Mouse (Mus musculus): ENCODE measurements around the gene Hnrnpl. TPM values are rescaled to one million over a fixed set of nuclear protein-coding genes. Genes with fewer than 3 reads are reported as not detected.

Hnrnpl gene
- polyA plus RNA-seq, 1 experiment from 2014 or later, result 69.0 TPM

DNA sequence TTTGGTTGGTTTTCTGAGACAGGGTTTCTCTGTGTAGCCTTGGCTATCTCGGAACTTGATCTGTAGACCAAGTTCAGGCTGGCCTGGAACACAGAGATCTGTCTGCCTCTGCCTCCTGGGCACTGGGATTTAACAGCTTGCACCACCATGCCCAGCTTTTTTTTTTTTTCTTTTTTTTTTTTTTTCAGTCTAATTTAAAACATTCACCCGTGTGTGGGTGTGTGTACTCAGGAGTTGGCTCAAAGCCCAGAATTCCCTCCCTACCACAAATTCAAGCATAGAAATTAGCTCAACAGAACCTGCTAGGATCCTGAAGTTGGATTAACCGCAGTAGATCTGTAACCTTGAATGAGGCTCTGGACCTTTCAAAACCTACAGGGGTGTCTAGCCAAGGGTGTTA is 19.0 kb downstream of the Hnrnpl start:
- H3K4me1 ChIP-seq (ENCODE audit: control insufficient read depth, low read depth, low read length), result peaks cover 39% of the 10 kb centered on the region
- peaks cover 14% of the 10 kb centered on the region for H3K36me3 ChIP-seq (ENCODE audit: control insufficient read depth, insufficient read depth)
- 44% methylated on average over 3 of the region's 3 CpGs for WGBS (ENCODE audit: insufficient replicate concordance)
- no peak overlapping the region for H3K9ac ChIP-seq (ENCODE audit: low read depth, low read length)
- no peak overlapping the region for H3K4me3 ChIP-seq (ENCODE audit: low read depth, low read length)
- no peaks in the 10 kb centered on the region for H3K27me3 ChIP-seq (ENCODE audit: control insufficient read depth, insufficient read depth, low read depth, low read length)
- H3K27ac ChIP-seq (ENCODE audit: low read length), result no peak overlapping the region
- H3K4me2 ChIP-seq (ENCODE audit: low read depth, low read length), result no peak overlapping the region
- no peak for ATAC-seq (ENCODE audit: low read depth)
- H3K9me3 ChIP-seq (replicated peaks; ENCODE audit: control insufficient read depth, low read length), result no peaks in the 10 kb centered on the region

DNA sequence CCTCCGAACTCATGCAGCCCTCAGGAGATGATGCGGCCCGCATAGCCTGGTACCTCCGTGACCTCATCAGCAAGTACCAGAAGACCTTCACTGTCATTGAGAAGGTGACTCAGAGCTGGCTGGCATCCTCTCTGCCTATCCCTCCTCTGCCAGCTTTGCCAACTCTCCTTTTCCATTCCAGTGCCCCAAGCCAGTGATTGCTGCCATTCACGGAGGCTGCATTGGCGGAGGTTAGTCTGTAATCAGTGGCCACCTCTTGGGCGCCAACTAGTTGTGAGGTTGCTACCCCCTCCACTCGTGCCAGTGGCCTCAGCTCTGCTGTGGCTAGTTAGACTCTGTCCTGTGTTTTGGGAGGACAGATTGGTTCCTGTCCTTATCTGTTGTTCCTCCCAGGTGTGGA is 21.5 kb downstream of the Hnrnpl start:
- no peak overlapping the region for H3K27ac ChIP-seq (ENCODE audit: low read length)
- peaks cover 7% of the 10 kb centered on the region for H3K36me3 ChIP-seq (ENCODE audit: control insufficient read depth, insufficient read depth)
- no peak overlapping the region for H3K9ac ChIP-seq (ENCODE audit: low read depth, low read length)
- no peak overlapping the region for H3K4me2 ChIP-seq (ENCODE audit: low read depth, low read length)
- peaks cover 27% of the 10 kb centered on the region for H3K4me1 ChIP-seq (ENCODE audit: control insufficient read depth, low read depth, low read length)
- no peaks in the 10 kb centered on the region for H3K9me3 ChIP-seq (replicated peaks; ENCODE audit: control insufficient read depth, low read length)
- no peaks in the 10 kb centered on the region for H3K27me3 ChIP-seq (ENCODE audit: control insufficient read depth, insufficient read depth, low read depth, low read length)
- WGBS (ENCODE audit: insufficient replicate concordance), result 84% methylated on average over 8 of the region's 8 CpGs
- no peak overlapping the region for H3K4me3 ChIP-seq (ENCODE audit: low read depth, low read length)
- no peak for ATAC-seq (ENCODE audit: low read depth)

DNA sequence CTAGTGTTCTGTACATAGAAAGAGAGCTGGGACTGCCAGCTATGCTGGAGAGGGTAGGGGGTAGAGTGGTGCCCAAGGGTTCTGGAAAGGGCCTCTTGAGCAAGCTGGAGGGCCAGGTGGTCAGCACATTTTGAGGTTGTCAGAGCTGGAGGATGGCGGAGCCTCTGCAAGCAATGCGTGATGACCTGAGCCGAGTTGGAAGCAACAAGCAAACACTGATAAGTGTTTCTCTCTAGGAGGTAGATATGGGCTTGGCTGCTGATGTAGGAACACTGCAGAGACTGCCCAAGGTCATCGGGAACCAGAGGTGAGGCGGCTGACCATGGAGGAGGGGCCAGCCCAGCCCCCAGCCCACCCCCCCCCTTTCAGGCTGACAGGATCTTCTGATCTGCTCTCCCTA is 22.6 kb downstream of the Hnrnpl start:
- Histone ChIP-seq H3K36me3 (ENCODE audit: control insufficient read depth, insufficient read depth) (peaks cover 7% of the 10 kb centered on the region), H3K4me1 (ENCODE audit: control insufficient read depth, low read depth, low read length) (peaks cover 21% of the 10 kb centered on the region), H3K9me3 (replicated peaks; ENCODE audit: control insufficient read depth, low read length) (no peaks in the 10 kb centered on the region), H3K27ac (ENCODE audit: low read length) (no peak overlapping the region), H3K4me2 (ENCODE audit: low read depth, low read length) (no peak overlapping the region), H3K4me3 (ENCODE audit: low read depth, low read length) (no peak overlapping the region), H3K27me3 (ENCODE audit: control insufficient read depth, insufficient read depth, low read depth, low read length) (no peaks in the 10 kb centered on the region), H3K9ac (ENCODE audit: low read depth, low read length) (no peak overlapping the region)
- WGBS (ENCODE audit: insufficient replicate concordance), result 59% methylated on average over 5 of the region's 5 CpGs
- ATAC-seq (ENCODE audit: low read depth), result no peak

DNA sequence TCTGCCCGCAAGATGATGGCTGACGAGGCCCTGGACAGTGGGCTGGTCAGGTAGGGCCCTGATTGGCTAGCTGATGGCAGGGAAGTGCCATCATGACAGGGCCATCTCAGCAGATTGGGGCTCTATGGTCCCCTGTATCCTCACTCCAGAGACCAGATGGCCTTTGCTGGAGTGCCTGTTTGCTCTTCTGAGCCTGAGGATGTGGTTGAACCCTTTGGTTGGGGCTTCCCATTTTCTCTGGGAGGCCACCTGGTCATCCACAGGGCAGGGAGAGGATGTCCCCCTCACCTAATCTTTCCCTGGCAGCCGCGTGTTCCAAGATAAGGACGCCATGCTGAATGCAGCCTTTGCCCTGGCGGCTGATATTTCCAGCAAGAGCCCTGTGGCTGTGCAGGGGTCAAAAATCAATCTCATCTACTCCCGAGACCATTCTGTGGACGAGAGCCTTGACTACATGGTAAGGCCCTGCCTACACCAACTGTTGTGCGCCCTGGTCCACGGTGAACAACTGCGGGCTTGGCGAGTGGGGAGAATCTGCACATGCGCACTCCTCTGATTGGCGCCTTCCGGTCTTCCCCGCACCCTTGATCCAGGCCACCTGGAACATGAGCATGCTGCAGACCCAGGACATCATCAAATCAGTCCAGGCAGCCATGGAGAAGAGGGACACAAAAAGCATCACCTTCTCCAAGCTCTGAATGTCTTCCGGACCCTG is 23.2 kb downstream of the Hnrnpl start:
- Histone ChIP-seq H3K4me1 (ENCODE audit: control insufficient read depth, low read depth, low read length) (peaks cover 16% of the 10 kb centered on the region), H3K9me3 (replicated peaks; ENCODE audit: control insufficient read depth, low read length) (no peaks in the 10 kb centered on the region), H3K4me3 (ENCODE audit: low read depth, low read length) (no peak overlapping the region), H3K9ac (ENCODE audit: low read depth, low read length) (no peak overlapping the region), H3K27me3 (ENCODE audit: control insufficient read depth, insufficient read depth, low read depth, low read length) (no peaks in the 10 kb centered on the region), H3K36me3 (ENCODE audit: control insufficient read depth, insufficient read depth) (peaks cover 7% of the 10 kb centered on the region), H3K4me2 (ENCODE audit: low read depth, low read length) (no peak overlapping the region), H3K27ac (ENCODE audit: low read length) (0 out of 2 replicates have a peak overlapping the region, but pooled peaks have one; percentile 17)
- peak; percentile 28; the same call in 1 of the 2 replicates for ATAC-seq (ENCODE audit: low read depth)
- 63% methylated on average over 17 of the region's 17 CpGs for WGBS (ENCODE audit: insufficient replicate concordance)

DNA sequence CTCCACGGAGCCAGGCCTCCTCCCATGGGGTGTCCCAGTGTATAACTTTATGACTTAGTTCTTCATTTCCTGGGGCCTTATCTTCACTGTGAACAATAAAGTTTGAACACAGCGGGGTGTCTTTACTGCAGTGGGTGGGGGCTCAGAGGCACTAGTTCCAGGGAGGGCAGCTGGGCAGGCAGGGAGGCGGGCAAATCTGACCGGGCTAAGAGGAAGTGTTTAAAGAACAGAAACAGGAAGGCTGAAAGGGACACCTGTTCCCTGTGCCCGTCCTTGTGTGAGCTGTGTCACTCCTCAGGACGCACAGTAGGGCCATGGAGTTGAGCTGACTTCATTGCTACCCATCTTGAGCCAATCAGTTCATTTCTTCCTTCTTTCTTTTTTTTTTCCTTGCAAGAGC is 23.8 kb downstream of the Hnrnpl start:
- 0 out of 2 replicates have a peak overlapping the region, but pooled peaks have one; percentile 17 for H3K27ac ChIP-seq (ENCODE audit: low read length)
- no peak overlapping the region for H3K4me3 ChIP-seq (ENCODE audit: low read depth, low read length)
- no peaks in the 10 kb centered on the region for H3K9me3 ChIP-seq (replicated peaks; ENCODE audit: control insufficient read depth, low read length)
- no peak overlapping the region for H3K9ac ChIP-seq (ENCODE audit: low read depth, low read length)
- no peak overlapping the region for H3K4me2 ChIP-seq (ENCODE audit: low read depth, low read length)
- no peaks in the 10 kb centered on the region for H3K27me3 ChIP-seq (ENCODE audit: control insufficient read depth, insufficient read depth, low read depth, low read length)
- WGBS (ENCODE audit: insufficient replicate concordance), result 38% methylated on average over 6 of the region's 6 CpGs
- H3K36me3 ChIP-seq (ENCODE audit: control insufficient read depth, insufficient read depth), result peaks cover 7% of the 10 kb centered on the region
- peaks cover 16% of the 10 kb centered on the region for H3K4me1 ChIP-seq (ENCODE audit: control insufficient read depth, low read depth, low read length)
- ATAC-seq (ENCODE audit: low read depth), result no peak

DNA sequence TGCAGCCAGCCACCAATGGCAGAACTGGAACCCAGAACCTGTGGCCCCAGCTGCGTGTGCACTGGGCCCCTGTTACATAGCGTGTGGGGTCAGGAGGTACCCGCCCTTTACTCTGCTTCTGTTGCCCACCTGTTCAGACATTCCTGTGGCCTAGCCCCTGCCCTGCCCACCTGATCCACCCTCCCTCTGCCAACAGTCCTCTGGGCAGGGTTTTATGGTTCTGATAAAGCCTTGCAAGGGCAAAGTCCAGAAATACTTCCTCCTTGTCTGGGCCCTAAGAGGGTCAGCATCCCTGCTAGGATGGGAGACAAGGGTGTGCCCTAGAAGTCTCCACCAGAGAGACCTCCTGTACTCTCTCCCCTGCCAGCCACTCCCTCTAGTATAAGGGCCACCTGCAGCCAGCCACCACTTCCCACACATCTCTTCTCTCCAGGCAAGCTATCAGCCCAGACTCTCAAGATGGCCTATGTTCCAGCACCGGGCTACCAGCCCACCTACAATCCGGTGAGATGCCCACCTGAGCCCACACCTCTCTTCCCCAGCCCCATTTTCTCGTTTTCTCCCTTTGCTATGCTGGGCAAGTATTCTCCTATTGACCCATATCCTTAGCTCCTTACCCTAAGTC is 25.5 kb downstream of the Hnrnpl start, which contains the start of gene Lgals4:
Lgals4 (plus strand) TSS at position 132 of the 625 bp plus-strand sequence.
- WGBS (ENCODE audit: insufficient replicate concordance), result 65% methylated on average over 6 of the region's 6 CpGs
- no peak for ATAC-seq (ENCODE audit: low read depth)
- H3K4me3 ChIP-seq (ENCODE audit: low read depth, low read length), result no peak within 1 kb of the TSS
- no peak within 1 kb of the TSS for H3K9ac ChIP-seq (ENCODE audit: low read depth, low read length)
- no peak within 1 kb of the TSS for H3K27ac ChIP-seq (ENCODE audit: low read length)
- no peaks in the 10 kb centered on the region for H3K9me3 ChIP-seq (replicated peaks; ENCODE audit: control insufficient read depth, low read length)
- peaks cover 7% of the 10 kb centered on the region for H3K36me3 ChIP-seq (ENCODE audit: control insufficient read depth, insufficient read depth)
- H3K27me3 ChIP-seq (ENCODE audit: control insufficient read depth, insufficient read depth, low read depth, low read length), result no peaks in the 10 kb centered on the region
- H3K4me1 ChIP-seq (ENCODE audit: control insufficient read depth, low read depth, low read length), result peaks cover 19% of the 10 kb centered on the region
- H3K4me2 ChIP-seq (ENCODE audit: low read depth, low read length), result no peak within 1 kb of the TSS

DNA sequence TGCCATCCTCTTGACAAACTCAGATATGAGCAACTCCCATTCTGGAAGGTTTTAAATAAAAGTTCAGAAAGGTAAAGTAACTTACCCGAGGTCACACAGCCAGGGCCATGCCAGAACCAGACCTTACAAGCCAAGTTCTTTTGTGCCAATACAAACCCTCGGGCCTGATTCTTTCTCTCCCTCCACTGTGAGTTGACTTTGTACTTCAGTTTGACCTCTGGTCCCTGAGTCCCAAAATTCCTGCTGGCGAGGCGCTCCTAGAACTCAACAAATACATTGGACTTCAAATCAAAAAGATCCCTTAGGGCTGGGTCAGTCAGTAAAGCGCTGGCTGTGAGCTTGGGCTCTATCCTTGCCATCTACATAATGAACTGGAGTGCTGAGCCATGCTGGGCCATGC is 28.6 kb downstream of the Hnrnpl start:
- 61% methylated on average over 5 of the region's 5 CpGs for WGBS (ENCODE audit: insufficient replicate concordance)
- H3K36me3 ChIP-seq (ENCODE audit: control insufficient read depth, insufficient read depth), result no peaks in the 10 kb centered on the region
- no peak for ATAC-seq (ENCODE audit: low read depth)
- H3K4me1 ChIP-seq (ENCODE audit: control insufficient read depth, low read depth, low read length), result peaks cover 7% of the 10 kb centered on the region
- H3K9ac ChIP-seq (ENCODE audit: low read depth, low read length), result no peak overlapping the region
- H3K4me3 ChIP-seq (ENCODE audit: low read depth, low read length), result no peak overlapping the region
- H3K9me3 ChIP-seq (replicated peaks; ENCODE audit: control insufficient read depth, low read length), result no peaks in the 10 kb centered on the region
- H3K27ac ChIP-seq (ENCODE audit: low read length), result no peak overlapping the region
- H3K4me2 ChIP-seq (ENCODE audit: low read depth, low read length), result no peak overlapping the region
- H3K27me3 ChIP-seq (ENCODE audit: control insufficient read depth, insufficient read depth, low read depth, low read length), result no peaks in the 10 kb centered on the region

DNA sequence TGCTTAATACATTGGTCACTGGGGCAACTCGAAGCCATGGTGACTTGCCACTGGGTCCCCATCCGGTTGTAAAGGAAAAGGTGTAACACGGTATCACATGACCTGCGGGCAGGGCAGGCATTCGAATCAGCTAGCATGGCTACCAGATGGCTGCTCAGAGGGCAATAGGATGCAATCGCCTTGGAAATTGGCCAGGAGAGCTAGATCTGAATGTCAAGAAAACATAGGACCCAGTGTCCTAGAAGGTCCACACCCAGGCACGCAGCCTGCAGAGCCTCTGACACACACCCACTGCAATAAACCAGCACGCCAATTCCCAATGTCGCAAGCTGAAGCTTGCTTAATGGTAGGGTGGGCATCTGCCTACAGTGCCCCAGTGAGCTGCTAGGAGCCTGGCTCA is 30.0 kb downstream of the Hnrnpl start:
- Histone ChIP-seq H3K27me3 (ENCODE audit: control insufficient read depth, insufficient read depth, low read depth, low read length) (no peaks in the 10 kb centered on the region), H3K4me2 (ENCODE audit: low read depth, low read length) (no peak overlapping the region), H3K27ac (ENCODE audit: low read length) (no peak overlapping the region), H3K4me3 (ENCODE audit: low read depth, low read length) (no peak overlapping the region), H3K9me3 (replicated peaks; ENCODE audit: control insufficient read depth, low read length) (no peaks in the 10 kb centered on the region), H3K4me1 (ENCODE audit: control insufficient read depth, low read depth, low read length) (peaks cover 3% of the 10 kb centered on the region), H3K36me3 (ENCODE audit: control insufficient read depth, insufficient read depth) (no peaks in the 10 kb centered on the region), H3K9ac (ENCODE audit: low read depth, low read length) (no peak overlapping the region)
- WGBS (ENCODE audit: insufficient replicate concordance), result 60% methylated on average over 9 of the region's 9 CpGs
- peak; percentile 63; the same call in 1 of the 2 replicates for ATAC-seq (ENCODE audit: low read depth)

DNA sequence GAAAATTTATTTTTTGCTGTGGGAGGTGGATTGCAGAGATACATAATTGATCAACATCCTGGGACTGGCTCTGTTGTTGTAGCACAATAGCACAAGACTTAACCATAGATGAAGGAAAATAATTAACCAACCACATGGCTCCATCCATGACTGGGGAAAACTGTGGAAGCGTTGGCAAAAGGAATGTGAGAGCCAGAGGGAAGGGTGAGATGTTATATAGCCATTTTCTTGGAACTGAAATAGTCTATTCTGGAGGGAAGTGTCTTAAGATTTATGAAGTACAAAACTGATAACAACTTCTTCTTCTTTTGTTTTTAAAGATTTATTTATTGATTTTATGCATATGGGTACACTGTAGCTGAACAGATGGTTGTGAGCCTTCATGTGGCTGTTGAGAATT is 38.9 kb downstream of the Hnrnpl start:
- H3K27ac ChIP-seq (ENCODE audit: low read length), result no peak overlapping the region
- 58% methylated on average over 1 of the region's 1 CpGs for WGBS (ENCODE audit: insufficient replicate concordance)
- H3K27me3 ChIP-seq (ENCODE audit: control insufficient read depth, insufficient read depth, low read depth, low read length), result no peaks in the 10 kb centered on the region

More for the DNA sequence above, 38.9 kb downstream of the Hnrnpl start:
- no peak overlapping the region for H3K4me2 ChIP-seq (ENCODE audit: low read depth, low read length)
- no peaks in the 10 kb centered on the region for H3K4me1 ChIP-seq (ENCODE audit: control insufficient read depth, low read depth, low read length)
- H3K4me3 ChIP-seq (ENCODE audit: low read depth, low read length), result no peak overlapping the region
- H3K9ac ChIP-seq (ENCODE audit: low read depth, low read length), result no peak overlapping the region
- no peak for ATAC-seq (ENCODE audit: low read depth)
- H3K36me3 ChIP-seq (ENCODE audit: control insufficient read depth, insufficient read depth), result no peaks in the 10 kb centered on the region
- H3K9me3 ChIP-seq (replicated peaks; ENCODE audit: control insufficient read depth, low read length), result no peaks in the 10 kb centered on the region
